Mouse (Mus musculus): Measurements from ENCODE around the gene Gm20388. TPM values are rescaled to one million over a fixed set of nuclear protein-coding genes. Genes with fewer than 3 reads are reported as not detected.

Gene Gm20388
- total and polyA plus RNA-seq, 3 experiments: 0.02 to 0.05 TPM; not detected in 1

DNA sequence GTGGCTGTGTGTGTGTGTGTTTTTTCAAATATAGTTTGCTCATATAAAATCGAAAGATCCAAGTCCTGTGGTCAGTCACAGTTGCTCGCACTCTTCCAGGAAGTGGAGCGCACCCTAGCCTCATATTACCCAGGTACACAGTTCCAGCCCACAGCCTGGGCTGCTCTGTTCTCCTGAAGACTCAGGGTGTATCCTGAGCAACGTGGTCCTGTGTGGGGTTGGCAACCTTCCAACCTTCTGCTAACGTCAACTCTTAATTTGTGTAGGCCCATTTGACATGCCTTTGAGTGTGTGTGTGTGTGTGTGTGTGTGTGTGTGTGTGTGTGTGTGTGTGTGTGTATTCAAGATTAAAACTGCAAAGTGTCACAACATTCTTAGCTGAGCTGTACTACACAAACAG, 3786.7 kb downstream of the Gm20388 start:
- DNase-seq (ENCODE audit: low spot score): no peak
- H3K36me3 ChIP-seq (replicated peaks): no peaks in the 10 kb centered on the region
- no peak overlapping the region for H3K4me3 ChIP-seq (ENCODE audit: low read depth, low read length)
- H3K9me3 ChIP-seq (replicated peaks): peaks cover 26% of the 10 kb centered on the region
- no peak for ATAC-seq (ENCODE audit: extremely low read depth, insufficient number of reproducible peaks, low FRiP score, poor library complexity, severe bottlenecking)
- TF ChIP-seq GATA1 (IDR thresholded peaks at IDR 0.05; ENCODE audit: borderline replicate concordance, low read length) (no peak), TAL1 (conservative IDR thresholded peaks at IDR 0.05; ENCODE audit: low read depth, low read length) (no peak), POLR2AphosphoS5 (IDR thresholded peaks at IDR 0.05; ENCODE audit: insufficient replicate concordance, low read depth, low read length) (no peak), CTCF (IDR thresholded peaks at IDR 0.05; ENCODE audit: low read depth, low read length) (no peak)
- H3K27me3 ChIP-seq (ENCODE audit: insufficient read depth, low read length): no peaks in the 10 kb centered on the region
- H3K4me1 ChIP-seq (ENCODE audit: insufficient read depth, low read depth, low read length): no peaks in the 10 kb centered on the region

DNA sequence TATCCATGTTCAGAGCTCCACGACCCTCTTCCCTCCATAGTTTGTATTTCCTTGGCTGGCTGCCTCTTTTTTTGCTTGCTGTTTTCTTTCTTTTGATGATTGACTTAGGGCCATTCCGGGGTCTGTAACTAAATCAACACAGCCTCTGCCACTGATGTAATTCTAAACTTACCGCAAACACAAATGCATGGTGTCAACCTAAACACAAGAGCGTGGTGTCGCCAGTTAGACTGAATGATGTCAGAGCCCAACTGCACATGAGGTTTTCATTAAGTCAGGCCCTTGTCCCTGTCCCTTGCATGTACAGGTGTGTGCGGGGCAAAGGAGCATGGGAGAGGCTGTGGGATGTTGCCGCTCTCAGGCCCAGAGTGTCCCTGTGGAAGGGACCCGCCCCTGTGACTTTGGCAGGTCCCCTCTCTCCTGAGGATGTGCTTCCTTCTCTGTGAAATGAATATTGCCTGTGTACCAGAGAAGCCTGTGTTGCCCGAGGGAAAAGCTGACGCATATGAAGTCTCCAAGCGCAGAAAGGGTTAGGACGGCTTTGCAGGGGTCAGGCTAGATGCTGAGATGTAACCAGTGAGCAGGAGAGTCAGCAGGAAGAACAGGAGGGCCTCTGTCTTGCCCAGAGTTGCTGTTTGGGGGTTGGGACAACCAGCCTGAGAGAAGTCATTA, 3789.9 kb downstream of the Gm20388 start:
- Histone ChIP-seq H3K27me3 (ENCODE audit: insufficient read depth, low read length) (no peaks in the 10 kb centered on the region), H3K4me1 (ENCODE audit: insufficient read depth, low read depth, low read length) (no peaks in the 10 kb centered on the region), H3K4me3 (ENCODE audit: low read depth, low read length) (no peak overlapping the region), H3K9me3 (replicated peaks) (peaks cover 29% of the 10 kb centered on the region), H3K36me3 (replicated peaks) (no peaks in the 10 kb centered on the region)
- DNase-seq (ENCODE audit: low spot score): no peak
- ATAC-seq (ENCODE audit: extremely low read depth, insufficient number of reproducible peaks, low FRiP score, poor library complexity, severe bottlenecking): no peak
- TF ChIP-seq GATA2 (IDR thresholded peaks at IDR 0.05; ENCODE audit: borderline replicate concordance, low read depth, low read length): no peak
- no peak for TF ChIP-seq TAL1 (conservative IDR thresholded peaks at IDR 0.05; ENCODE audit: low read depth, low read length)
- no peak for TF ChIP-seq POLR2AphosphoS5 (IDR thresholded peaks at IDR 0.05; ENCODE audit: insufficient replicate concordance, low read depth, low read length)
- TF ChIP-seq GATA1 (IDR thresholded peaks at IDR 0.05; ENCODE audit: borderline replicate concordance, low read length): no peak
- no peak for TF ChIP-seq CTCF (IDR thresholded peaks at IDR 0.05; ENCODE audit: low read depth, low read length)

- DNase-seq (ENCODE audit: low spot score): no peak
- TF ChIP-seq CTCF (IDR thresholded peaks at IDR 0.05; ENCODE audit: low read depth, low read length) (no peak), GATA2 (IDR thresholded peaks at IDR 0.05; ENCODE audit: borderline replicate concordance, low read depth, low read length) (no peak), TAL1 (conservative IDR thresholded peaks at IDR 0.05; ENCODE audit: low read depth, low read length) (no peak), GATA1 (IDR thresholded peaks at IDR 0.05; ENCODE audit: borderline replicate concordance, low read length) (no peak), POLR2AphosphoS5 (IDR thresholded peaks at IDR 0.05; ENCODE audit: insufficient replicate concordance, low read depth, low read length) (no peak)
- no peak for ATAC-seq (ENCODE audit: extremely low read depth, insufficient number of reproducible peaks, low FRiP score, poor library complexity, severe bottlenecking)
- Histone ChIP-seq H3K27me3 (ENCODE audit: insufficient read depth, low read length) (no peaks in the 10 kb centered on the region; the same call in 1 of the 2 replicates), H3K4me3 (ENCODE audit: low read depth, low read length) (no peak overlapping the region), H3K9me3 (replicated peaks) (peaks cover 32% of the 10 kb centered on the region), H3K4me1 (ENCODE audit: insufficient read depth, low read depth, low read length) (no peaks in the 10 kb centered on the region), H3K36me3 (replicated peaks) (no peaks in the 10 kb centered on the region)
Measured at GRCm38 (mm10) chr8:123701952-123702587, 3791.4 kb downstream of the Gm20388 start.

- ATAC-seq (ENCODE audit: extremely low read depth, insufficient number of reproducible peaks, low FRiP score, poor library complexity, severe bottlenecking) (no peak), DNase-seq (ENCODE audit: low spot score) (no peak)
- Histone ChIP-seq H3K4me1 (ENCODE audit: insufficient read depth, low read depth, low read length) (no peaks in the 10 kb centered on the region), H3K4me3 (ENCODE audit: low read depth, low read length) (no peak overlapping the region), H3K27me3 (ENCODE audit: insufficient read depth, low read length) (no peaks in the 10 kb centered on the region; the same call in 1 of the 2 replicates), H3K9me3 (replicated peaks) (peaks cover 34% of the 10 kb centered on the region), H3K36me3 (replicated peaks) (no peaks in the 10 kb centered on the region)
- no peak for TF ChIP-seq POLR2AphosphoS5 (IDR thresholded peaks at IDR 0.05; ENCODE audit: insufficient replicate concordance, low read depth, low read length)
- no peak for TF ChIP-seq TAL1 (conservative IDR thresholded peaks at IDR 0.05; ENCODE audit: low read depth, low read length)
- no peak for TF ChIP-seq GATA1 (IDR thresholded peaks at IDR 0.05; ENCODE audit: borderline replicate concordance, low read length)
- no peak for TF ChIP-seq GATA2 (IDR thresholded peaks at IDR 0.05; ENCODE audit: borderline replicate concordance, low read depth, low read length)
- no peak for TF ChIP-seq CTCF (IDR thresholded peaks at IDR 0.05; ENCODE audit: low read depth, low read length)
Measured at GRCm38 (mm10) chr8:123705376-123705775, 3794.7 kb downstream of the Gm20388 start.

- DNase-seq (ENCODE audit: low spot score) (no peak), ATAC-seq (ENCODE audit: extremely low read depth, insufficient number of reproducible peaks, low FRiP score, poor library complexity, severe bottlenecking) (no peak)
- H3K4me1 ChIP-seq (ENCODE audit: insufficient read depth, low read depth, low read length): no peaks in the 10 kb centered on the region
Measured at GRCm38 (mm10) chr8:123707137-123707536, 3796.5 kb downstream of the Gm20388 start.

DNA sequence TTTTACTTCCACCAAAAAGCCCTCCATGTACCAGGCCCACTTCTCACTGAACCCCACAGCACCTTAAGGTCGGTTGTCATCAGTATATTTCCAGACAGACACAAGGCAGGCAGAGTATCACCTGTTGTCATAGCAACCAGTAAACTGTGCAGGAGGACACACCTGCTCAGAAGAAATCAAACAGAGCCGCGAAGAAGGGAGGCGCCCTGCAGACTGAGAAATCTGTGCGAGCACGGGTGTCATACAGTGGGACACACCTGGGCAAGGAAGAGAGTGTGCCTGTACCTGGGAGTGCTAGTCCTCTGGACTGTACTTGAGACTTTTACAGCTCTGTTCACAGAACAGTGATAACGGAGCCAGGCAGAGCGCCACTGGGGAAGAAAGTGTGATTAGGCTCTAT, 3798.1 kb downstream of the Gm20388 start:
- TF ChIP-seq GATA2 (IDR thresholded peaks at IDR 0.05; ENCODE audit: borderline replicate concordance, low read depth, low read length) (no peak), TAL1 (conservative IDR thresholded peaks at IDR 0.05; ENCODE audit: low read depth, low read length) (no peak), GATA1 (IDR thresholded peaks at IDR 0.05; ENCODE audit: borderline replicate concordance, low read length) (no peak), POLR2AphosphoS5 (IDR thresholded peaks at IDR 0.05; ENCODE audit: insufficient replicate concordance, low read depth, low read length) (no peak), CTCF (IDR thresholded peaks at IDR 0.05; ENCODE audit: low read depth, low read length) (no peak)
- Histone ChIP-seq H3K27me3 (ENCODE audit: insufficient read depth, low read length) (no peaks in the 10 kb centered on the region; the same call in 1 of the 2 replicates), H3K36me3 (replicated peaks) (no peaks in the 10 kb centered on the region), H3K9me3 (replicated peaks) (peaks cover 32% of the 10 kb centered on the region), H3K4me3 (ENCODE audit: low read depth, low read length) (no peak overlapping the region), H3K4me1 (ENCODE audit: insufficient read depth, low read depth, low read length) (no peaks in the 10 kb centered on the region)
- no peak for ATAC-seq (ENCODE audit: extremely low read depth, insufficient number of reproducible peaks, low FRiP score, poor library complexity, severe bottlenecking)
- DNase-seq (ENCODE audit: low spot score): no peak

More at GRCm38 (mm10) chr8:123707137-123707536, 3796.5 kb downstream of the Gm20388 start:
- H3K9me3 ChIP-seq (replicated peaks): peaks cover 26% of the 10 kb centered on the region
- H3K4me3 ChIP-seq (ENCODE audit: low read depth, low read length): no peak overlapping the region
- TF ChIP-seq GATA2 (IDR thresholded peaks at IDR 0.05; ENCODE audit: borderline replicate concordance, low read depth, low read length) (no peak), TAL1 (conservative IDR thresholded peaks at IDR 0.05; ENCODE audit: low read depth, low read length) (no peak), POLR2AphosphoS5 (IDR thresholded peaks at IDR 0.05; ENCODE audit: insufficient replicate concordance, low read depth, low read length) (no peak)
- H3K27me3 ChIP-seq (ENCODE audit: insufficient read depth, low read length): no peaks in the 10 kb centered on the region; the same call in 1 of the 2 replicates
- no peaks in the 10 kb centered on the region for H3K36me3 ChIP-seq (replicated peaks)

Measured in G1E (cell line).